Mouse (Mus musculus) heart, embryonic 11.5 days (tissue): ENCODE measurements around the gene Hpca. TPM values are rescaled to one million over a fixed set of nuclear protein-coding genes. Genes with fewer than 3 reads are reported as not detected.
A peak's percentile ranks its signal among the peaks of the same experiment; 100 is the strongest.

ENCODE experiments used
- ATAC-seq: fragments of 200-750 bp; cut with Nextera tagmentation; replicated peaks from 2 replicates; pipeline ENCODE4 v1.8.0; 2017; ENCODE audit warnings: moderate library complexity; ENCODE audit not compliant: insufficient number of reproducible peaks, low FRiP score, low TSS enrichment
- H3K27ac ChIP-seq: fragments of 300-500 bp; sonication (generic); 2 replicates; pipeline ENCODE4 v1.5.1; 2014; ENCODE audit warnings: mild to moderate bottlenecking, low read depth, low read length
- H3K27me3 ChIP-seq: fragments of 300-500 bp; sonication (generic); 2 replicates; pipeline ENCODE4 v1.6.1; 2014; ENCODE audit warnings: mild to moderate bottlenecking, low read length, mixed read lengths; ENCODE audit not compliant: control insufficient read depth, insufficient read depth
- H3K36me3 ChIP-seq: fragments of 300-500 bp; sonication (generic); 2 replicates; pipeline ENCODE4 v1.6.1; 2014; ENCODE audit warnings: mild to moderate bottlenecking, low read length, moderate library complexity, mixed read lengths; ENCODE audit not compliant: control insufficient read depth, insufficient read depth
- H3K4me1 ChIP-seq: fragments of 300-500 bp; sonication (generic); 2 replicates; pipeline ENCODE4 v1.6.1; 2014; ENCODE audit warnings: low read length; ENCODE audit not compliant: control insufficient read depth, insufficient read depth
- H3K4me2 ChIP-seq: fragments of 300-500 bp; sonication (generic); 2 replicates; pipeline ENCODE4 v1.6.1; 2014; ENCODE audit warnings: mild to moderate bottlenecking, moderate library complexity
- H3K4me3 ChIP-seq: fragments of 300-500 bp; sonication (generic); 2 replicates; pipeline ENCODE4 v1.5.1; 2014; ENCODE audit warnings: low read depth, low read length
- H3K9ac ChIP-seq: fragments of 300-500 bp; sonication (generic); 2 replicates; pipeline ENCODE4 v1.6.1; 2014; ENCODE audit warnings: mild to moderate bottlenecking, low read depth, low read length, moderate library complexity
- H3K9me3 ChIP-seq: fragments of 300-500 bp; sonication (generic); replicated peaks from 2 replicates; pipeline ENCODE4 v1.6.1; 2016; ENCODE audit warnings: low read length; ENCODE audit not compliant: control insufficient read depth
- WGBS: fragments of 180-500 bp; shearing (Covaris S2); extraction: QIAGEN DNeasy Blood & Tissue Kit; methylation state at CpG from one replicate; pipeline ENCODE4 v1.1.7; 2014; ENCODE audit not compliant: insufficient replicate concordance; 5-methylcytosine and 5-hydroxymethylcytosine counted together
- polyA plus RNA-seq: library from polyadenylated mRNA; unstranded; fragments of >200 nt; fragmentation: Nextera tagmentation; extraction: Ambion mirVana; gene quantifications from 2 replicates; pipeline ENCODE4 v1.2.1, GENCODE M21; 2014

The Hpca gene
- polyA plus RNA-seq, 1 experiment from 2014 or later = 2.3 TPM

GRCm38 (mm10) chr4:129119708-129120107 lies 2.1 kb downstream of the Hpca start:
- Histone ChIP-seq H3K9me3 (no peaks in the 10 kb centered on the region), H3K36me3 (no peaks in the 10 kb centered on the region), H3K4me2 (no peak overlapping the region), H3K27me3 (peaks cover 66% of the 10 kb centered on the region), H3K9ac (no peak overlapping the region), H3K4me1 (peaks cover 8% of the 10 kb centered on the region), H3K27ac (no peak overlapping the region), H3K4me3 (no peak overlapping the region)
- 66% methylated on average over 10 of the region's 10 CpGs for WGBS
- no peak for ATAC-seq

- Histone ChIP-seq H3K9ac (no peak overlapping the region), H3K4me2 (no peak overlapping the region), H3K27me3 (peaks cover 61% of the 10 kb centered on the region), H3K27ac (no peak overlapping the region), H3K36me3 (no peaks in the 10 kb centered on the region), H3K4me1 (peaks cover 6% of the 10 kb centered on the region), H3K4me3 (no peak overlapping the region), H3K9me3 (no peaks in the 10 kb centered on the region)
- 81% methylated on average over 14 of the region's 14 CpGs for WGBS
- ATAC-seq = no peak
Measured at GRCm38 (mm10) chr4:129117720-129118510, 3.9 kb downstream of the Hpca start.

- no peak overlapping the region for H3K27ac ChIP-seq
- no peak overlapping the region for H3K4me2 ChIP-seq
- H3K9me3 ChIP-seq = no peaks in the 10 kb centered on the region
- no peak overlapping the region for H3K9ac ChIP-seq
- peaks cover 53% of the 10 kb centered on the region for H3K27me3 ChIP-seq
- no peak for ATAC-seq
- H3K4me3 ChIP-seq = no peak overlapping the region
- WGBS = 87% methylated on average over 8 of the region's 8 CpGs
- H3K36me3 ChIP-seq = no peaks in the 10 kb centered on the region
- peaks cover 6% of the 10 kb centered on the region for H3K4me1 ChIP-seq
Measured at GRCm38 (mm10) chr4:129116703-129117102, 5.1 kb downstream of the Hpca start.

GRCm38 (mm10) chr4:129113083-129113988 lies 8.5 kb downstream of the Hpca start:
- H3K4me1 ChIP-seq = no peaks in the 10 kb centered on the region
- H3K27ac ChIP-seq = no peak overlapping the region
- no peaks in the 10 kb centered on the region for H3K9me3 ChIP-seq
- H3K4me2 ChIP-seq = no peak overlapping the region
- 32% methylated on average over 28 of the region's 28 CpGs for WGBS
- H3K27me3 ChIP-seq = peaks cover 34% of the 10 kb centered on the region
- H3K36me3 ChIP-seq = no peaks in the 10 kb centered on the region
- H3K9ac ChIP-seq = no peak overlapping the region
- no peak overlapping the region for H3K4me3 ChIP-seq
- ATAC-seq = peak; percentile 40; the same call in 1 of the 2 replicates

- Histone ChIP-seq H3K4me1 (no peaks in the 10 kb centered on the region), H3K9ac (no peak overlapping the region), H3K36me3 (no peaks in the 10 kb centered on the region), H3K27ac (no peak overlapping the region), H3K4me3 (no peak overlapping the region), H3K27me3 (peaks cover 41% of the 10 kb centered on the region), H3K4me2 (no peak overlapping the region), H3K9me3 (no peaks in the 10 kb centered on the region)
- ATAC-seq = no peak
- WGBS = 51% methylated on average over 13 of the region's 13 CpGs
Measured at GRCm38 (mm10) chr4:129112231-129112630, 9.6 kb downstream of the Hpca start.

GRCm38 (mm10) chr4:129111350-129111749 lies 10.5 kb downstream of the Hpca start:
- no peaks in the 10 kb centered on the region for H3K9me3 ChIP-seq
- no peak overlapping the region for H3K4me3 ChIP-seq
- no peak overlapping the region for H3K9ac ChIP-seq
- H3K36me3 ChIP-seq = no peaks in the 10 kb centered on the region
- no peak overlapping the region for H3K4me2 ChIP-seq
- WGBS = 55% methylated on average over 11 of the region's 11 CpGs
- ATAC-seq = no peak
- peaks cover 47% of the 10 kb centered on the region for H3K27me3 ChIP-seq
- H3K4me1 ChIP-seq = no peaks in the 10 kb centered on the region
- no peak overlapping the region for H3K27ac ChIP-seq

GRCm38 (mm10) chr4:129110804-129111203 lies 11.0 kb downstream of the Hpca start:
- H3K4me3 ChIP-seq = no peak overlapping the region
- H3K36me3 ChIP-seq = no peaks in the 10 kb centered on the region
- no peak overlapping the region for H3K4me2 ChIP-seq
- no peaks in the 10 kb centered on the region for H3K4me1 ChIP-seq
- ATAC-seq = no peak
- no peaks in the 10 kb centered on the region for H3K9me3 ChIP-seq
- H3K27me3 ChIP-seq = peaks cover 47% of the 10 kb centered on the region
- WGBS = 81% methylated on average over 6 of the region's 6 CpGs
- no peak overlapping the region for H3K27ac ChIP-seq
- H3K9ac ChIP-seq = no peak overlapping the region

GRCm38 (mm10) chr4:129108624-129109023 lies 13.2 kb downstream of the Hpca start:
- Histone ChIP-seq H3K4me3 (no peak overlapping the region), H3K9ac (no peak overlapping the region), H3K4me2 (no peak overlapping the region), H3K27ac (no peak overlapping the region), H3K9me3 (no peaks in the 10 kb centered on the region), H3K4me1 (0 out of 2 replicates have a peak, but pooled peaks cover 4% of the 10 kb centered on the region), H3K36me3 (no peaks in the 10 kb centered on the region), H3K27me3 (peaks cover 54% of the 10 kb centered on the region)
- WGBS = 78% methylated on average over 7 of the region's 7 CpGs
- no peak for ATAC-seq
